Mouse (Mus musculus) cerebellum, adult 2 months (tissue): ENCODE data around the gene Fam193a.

ENCODE experiments used
- CTCF ChIP-seq: fragments of 200-500 bp; IDR thresholded peaks from 2 replicates; pipeline ENCODE4 v1.5.1; 2011; ENCODE audit warnings: low read depth, mild to moderate bottlenecking, control low read depth, low read length, moderate library complexity, borderline replicate concordance; ENCODE audit not compliant: insufficient read depth
- POLR2A ChIP-seq: fragments of 200-500 bp; IDR thresholded peaks from 2 replicates; pipeline ENCODE4 v1.6.1; 2011; ENCODE audit warnings: low read length, control low read depth, borderline replicate concordance; ENCODE audit not compliant: insufficient read depth

DNA sequence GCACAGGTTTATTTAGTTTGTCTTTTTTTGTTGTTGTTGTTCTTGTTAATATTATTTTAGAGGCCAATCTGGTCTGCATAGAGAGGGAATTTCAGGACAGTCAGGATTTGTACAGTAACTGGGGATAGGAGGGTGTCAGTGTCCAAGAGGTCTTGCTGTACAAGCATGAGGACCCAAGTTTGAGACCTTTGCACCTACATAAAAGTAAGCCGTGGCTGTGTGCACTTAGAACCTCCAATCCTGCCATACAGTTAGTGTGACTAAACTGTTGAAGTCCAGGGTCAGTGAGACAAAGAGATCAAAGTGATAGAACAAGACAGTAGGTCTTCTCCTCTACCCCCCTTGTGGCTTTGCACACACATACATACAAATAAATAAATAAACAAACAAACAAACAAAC, 64.1 kb downstream of the Fam193a start:
- TF ChIP-seq POLR2A: no peak
- no peak for TF ChIP-seq CTCF
